Mouse (Mus musculus) megakaryocyte, embryonic 14.5 days (primary cell): Measurements from ENCODE around the gene Ice2. TPM values are rescaled to one million over a fixed set of nuclear protein-coding genes. Genes with fewer than 3 reads are reported as not detected.

Experiments
- H3K27me3 ChIP-seq: replicated peaks from 2 replicates; pipeline ENCODE3; 2012; ENCODE audit warnings: inconsistent platforms
- H3K36me3 ChIP-seq: replicated peaks from 2 replicates; pipeline ENCODE3; 2012; ENCODE audit warnings: low read length, inconsistent platforms, mixed read lengths
- H3K4me1 ChIP-seq: 2 replicates; pipeline ENCODE4 v1.6.1; 2012; ENCODE audit warnings: inconsistent platforms
- H3K4me3 ChIP-seq: replicated peaks from 2 replicates; pipeline ENCODE3; 2012; ENCODE audit warnings: moderate library complexity, mild to moderate bottlenecking, inconsistent platforms
- H3K9me3 ChIP-seq: 2 replicates; pipeline ENCODE4 v1.6.1; 2012; ENCODE audit warnings: inconsistent platforms
- FLI1 ChIP-seq: IDR thresholded peaks from 2 replicates; pipeline ENCODE4 v1.6.1; 2012; ENCODE audit warnings: low read length, inconsistent platforms, mixed read lengths
- GATA1 ChIP-seq: IDR thresholded peaks from 3 replicates; pipeline ENCODE4 v1.6.1; 2012; ENCODE audit warnings: mixed read lengths, low read length, inconsistent platforms, borderline replicate concordance
- polyA plus RNA-seq: library from polyadenylated mRNA; stranded (reverse); fragments of >175 nt; gene quantifications from 2 replicates; pipeline ENCODE4 v1.2.3, GENCODE M21; 2012; ENCODE audit warnings: low replicate concordance; ENCODE audit not compliant: insufficient read depth

Ice2 gene
- polyA plus RNA-seq, 1 experiment, result 0.39 TPM

DNA sequence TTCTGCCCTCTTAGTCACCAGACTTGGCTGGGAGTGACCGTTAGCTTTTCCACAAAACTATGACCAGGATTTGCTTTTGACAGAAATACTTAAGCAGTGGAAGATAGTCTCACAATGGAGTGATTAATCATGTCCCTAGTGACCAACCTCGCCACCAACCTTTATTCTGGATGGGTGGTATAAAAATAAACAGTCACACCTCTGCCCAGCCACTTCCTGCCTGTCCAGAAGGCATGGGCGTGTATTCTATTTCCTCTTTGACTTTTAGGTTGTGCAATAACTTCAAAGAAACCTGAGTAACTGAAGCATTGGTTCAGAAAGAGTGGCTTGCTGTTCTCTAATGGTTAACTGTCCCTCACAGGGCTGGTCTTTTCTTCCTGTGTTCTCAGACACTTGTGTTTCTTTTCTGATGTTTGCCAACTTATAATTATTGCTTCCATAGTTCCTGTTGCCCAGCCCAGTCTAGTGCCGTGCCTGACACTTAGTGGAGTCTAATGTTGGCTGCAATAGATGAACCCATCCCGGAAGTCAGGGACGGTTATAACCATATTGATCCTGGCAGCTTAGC is 44.8 kb downstream of the Ice2 start:
- peaks cover 4% of the 10 kb centered on the region for H3K27me3 ChIP-seq
- H3K4me1 ChIP-seq, result peaks cover 5% of the 10 kb centered on the region; the same call in 1 of the 2 replicates
- no peaks in the 10 kb centered on the region for H3K36me3 ChIP-seq
- H3K9me3 ChIP-seq, result no peaks in the 10 kb centered on the region
- TF ChIP-seq GATA1 (no peak), FLI1 (no peak)
- no peak overlapping the region for H3K4me3 ChIP-seq

DNA sequence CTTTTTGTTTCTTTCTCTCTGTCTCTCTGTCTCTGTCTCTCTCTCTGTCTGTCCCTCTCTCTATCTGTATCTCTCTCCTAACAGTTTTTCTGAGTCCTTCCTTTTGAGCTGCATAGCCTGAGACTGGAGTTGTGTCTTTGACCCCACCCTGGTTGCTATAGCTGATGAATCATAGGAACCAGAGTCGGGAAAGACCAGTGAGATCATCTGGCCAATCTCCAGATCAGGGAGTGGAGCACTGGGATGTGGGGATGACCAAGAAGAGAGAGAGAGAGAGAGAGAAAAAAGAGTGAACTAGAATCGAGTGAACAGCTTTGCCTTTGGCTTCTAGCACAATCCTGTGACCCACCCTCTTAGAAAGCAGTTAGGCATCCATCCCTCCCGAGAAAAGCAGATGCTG is 45.5 kb downstream of the Ice2 start:
- TF ChIP-seq GATA1, result no peak
- no peak for TF ChIP-seq FLI1
- no peaks in the 10 kb centered on the region for H3K9me3 ChIP-seq
- H3K4me1 ChIP-seq, result peaks cover 5% of the 10 kb centered on the region; the same call in 1 of the 2 replicates
- H3K27me3 ChIP-seq, result peaks cover 4% of the 10 kb centered on the region
- no peak overlapping the region for H3K4me3 ChIP-seq
- no peaks in the 10 kb centered on the region for H3K36me3 ChIP-seq

DNA sequence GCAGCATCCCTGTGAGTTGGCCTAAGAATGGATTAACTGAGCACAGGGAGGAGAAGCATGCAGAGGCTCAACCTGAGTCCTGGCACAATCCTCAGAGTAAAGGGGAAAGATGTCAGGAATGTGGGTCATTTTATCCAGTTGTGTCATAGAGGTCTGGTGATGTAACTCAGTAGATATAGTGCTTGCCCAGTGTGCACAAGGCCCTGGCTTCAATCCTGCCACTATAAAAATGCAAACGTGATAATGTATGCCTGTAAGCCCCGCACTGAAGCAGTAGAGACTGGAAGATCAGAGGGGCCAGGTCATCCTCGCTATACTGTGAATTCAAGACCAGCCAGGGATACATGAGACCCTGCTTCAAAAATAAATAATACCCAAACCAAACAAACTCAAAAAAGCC is 51.1 kb downstream of the Ice2 start:
- H3K36me3 ChIP-seq, result no peaks in the 10 kb centered on the region
- H3K9me3 ChIP-seq, result no peaks in the 10 kb centered on the region
- no peak overlapping the region for H3K4me3 ChIP-seq
- H3K27me3 ChIP-seq, result peaks cover 33% of the 10 kb centered on the region
- TF ChIP-seq FLI1 (no peak), GATA1 (no peak)
- H3K4me1 ChIP-seq, result peaks cover 8% of the 10 kb centered on the region

DNA sequence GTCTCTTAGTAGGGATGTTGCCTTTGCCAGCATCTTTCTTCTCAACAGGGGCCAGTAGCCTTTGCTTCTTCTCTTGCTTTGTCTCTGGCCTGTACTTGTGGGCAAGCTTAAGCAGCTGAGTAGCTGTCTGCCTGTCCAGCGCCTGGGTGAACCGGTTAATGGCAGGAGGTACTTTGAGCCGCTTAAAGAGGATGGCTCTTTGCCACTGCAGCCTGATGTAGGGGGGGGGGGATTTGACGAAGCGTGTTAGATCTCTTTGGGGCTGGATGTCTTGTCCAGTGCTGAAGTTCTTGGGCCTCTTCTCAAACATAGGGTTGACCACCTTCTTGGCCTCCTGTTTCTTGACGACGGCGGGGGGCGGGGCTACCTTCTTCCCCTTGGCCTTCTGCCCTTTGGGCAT is 52.9 kb downstream of the Ice2 start:
- H3K36me3 ChIP-seq, result no peaks in the 10 kb centered on the region
- peaks cover 26% of the 10 kb centered on the region for H3K4me1 ChIP-seq
- H3K27me3 ChIP-seq, result peaks cover 47% of the 10 kb centered on the region
- TF ChIP-seq GATA1 (no peak), FLI1 (no peak)
- no peak overlapping the region for H3K4me3 ChIP-seq
- no peaks in the 10 kb centered on the region for H3K9me3 ChIP-seq

DNA sequence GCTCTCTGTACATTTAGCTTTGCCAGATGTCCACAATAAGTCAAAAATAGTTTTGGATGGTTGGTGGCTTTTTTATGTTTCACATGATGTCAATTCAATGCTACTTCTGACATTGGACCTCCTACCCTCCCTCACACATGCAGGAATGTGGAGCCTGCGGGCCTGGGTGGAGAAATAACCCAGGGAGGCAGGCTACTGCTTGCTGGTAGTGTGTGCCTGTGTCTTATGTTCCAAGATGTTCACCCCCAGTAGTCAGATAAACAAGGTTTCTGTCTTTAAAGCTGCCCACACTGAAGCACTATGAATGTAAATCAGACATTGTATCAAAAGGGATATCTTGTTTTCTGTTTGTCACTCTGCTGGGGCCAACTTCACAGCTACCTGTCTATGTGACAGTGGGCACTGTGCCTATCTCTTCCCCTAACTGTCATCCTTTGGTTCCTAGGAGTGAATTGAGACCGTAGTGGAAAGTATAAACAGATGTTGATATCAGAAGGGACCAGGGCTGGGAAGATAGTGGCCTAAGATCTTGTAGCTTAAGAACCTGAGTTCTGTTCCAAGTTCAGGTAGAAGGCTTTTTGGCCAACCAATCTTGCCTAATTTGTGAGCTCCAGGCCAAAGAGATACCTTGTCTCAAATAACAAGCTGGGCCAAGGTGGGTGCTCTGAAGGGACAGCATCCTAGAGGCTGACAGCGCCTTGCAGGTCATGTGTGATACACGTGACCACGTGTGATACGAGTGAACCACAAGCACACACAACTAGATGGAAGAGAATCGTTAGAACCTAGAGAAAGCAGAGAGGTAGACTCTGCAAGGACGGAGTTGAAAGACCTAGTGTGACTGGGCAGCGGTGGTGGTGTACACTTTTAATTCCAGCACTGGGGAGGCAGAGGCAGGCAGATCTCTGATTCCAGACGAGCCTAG is 54.4 kb downstream of the Ice2 start:
- Histone ChIP-seq H3K9me3 (no peaks in the 10 kb centered on the region), H3K27me3 (peaks cover 54% of the 10 kb centered on the region), H3K36me3 (no peaks in the 10 kb centered on the region), H3K4me3 (no peak overlapping the region), H3K4me1 (peaks cover 36% of the 10 kb centered on the region)
- TF ChIP-seq GATA1, result no peak
- TF ChIP-seq FLI1, result no peak

DNA sequence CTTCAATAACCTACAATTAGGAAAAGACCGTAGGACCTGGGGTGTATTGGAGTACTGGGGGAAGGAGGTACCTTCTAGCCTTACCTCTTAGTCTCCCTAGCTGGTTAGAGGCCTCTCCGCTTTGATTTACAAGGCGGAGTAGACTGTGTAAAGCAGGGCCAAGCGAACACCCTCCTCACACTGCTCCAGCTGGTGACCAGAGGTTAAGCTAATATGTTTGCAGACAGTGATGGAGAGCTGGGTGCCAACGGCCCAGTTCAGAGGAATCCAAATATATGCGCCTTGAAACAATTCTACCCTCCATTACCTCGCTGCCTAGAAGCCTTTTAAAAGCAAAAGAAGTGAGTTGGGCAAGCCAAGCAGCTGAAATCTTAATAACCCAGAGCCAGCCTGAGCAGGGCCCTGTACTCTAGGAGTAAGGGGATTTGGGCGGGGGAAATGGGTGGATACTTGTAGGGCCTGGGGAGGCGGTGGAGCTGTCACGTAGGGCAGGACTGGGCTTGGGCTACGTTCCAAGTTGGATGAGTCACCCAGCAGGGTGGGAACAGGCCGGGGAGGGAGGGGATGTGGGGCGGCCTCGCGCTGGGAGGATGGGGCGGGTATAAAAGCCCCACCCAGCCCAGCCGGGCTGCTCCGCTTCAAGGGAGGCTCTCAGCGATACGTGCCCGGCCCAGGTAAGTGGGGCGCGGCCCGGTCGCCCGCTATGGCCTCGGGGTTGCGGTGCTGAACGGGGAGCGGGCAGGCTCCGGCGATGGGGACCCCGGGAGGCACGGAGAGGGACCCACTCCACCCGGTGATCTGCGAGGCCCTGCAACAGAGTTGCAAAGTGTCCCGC is 55.6 kb downstream of the Ice2 start, which contains the start of gene Anxa2:
Gene Anxa2, plus strand, starts transcription at position 555 of the 835 bp plus-strand sequence.
- Histone ChIP-seq H3K9me3 (no peaks in the 10 kb centered on the region; the same call in 1 of the 2 replicates), H3K27me3 (peaks cover 62% of the 10 kb centered on the region), H3K4me1 (peaks cover 44% of the 10 kb centered on the region), H3K4me3 (peak within 1 kb of the TSS; percentile 89), H3K36me3 (no peaks in the 10 kb centered on the region)
- no peak for TF ChIP-seq GATA1
- no peak for TF ChIP-seq FLI1

DNA sequence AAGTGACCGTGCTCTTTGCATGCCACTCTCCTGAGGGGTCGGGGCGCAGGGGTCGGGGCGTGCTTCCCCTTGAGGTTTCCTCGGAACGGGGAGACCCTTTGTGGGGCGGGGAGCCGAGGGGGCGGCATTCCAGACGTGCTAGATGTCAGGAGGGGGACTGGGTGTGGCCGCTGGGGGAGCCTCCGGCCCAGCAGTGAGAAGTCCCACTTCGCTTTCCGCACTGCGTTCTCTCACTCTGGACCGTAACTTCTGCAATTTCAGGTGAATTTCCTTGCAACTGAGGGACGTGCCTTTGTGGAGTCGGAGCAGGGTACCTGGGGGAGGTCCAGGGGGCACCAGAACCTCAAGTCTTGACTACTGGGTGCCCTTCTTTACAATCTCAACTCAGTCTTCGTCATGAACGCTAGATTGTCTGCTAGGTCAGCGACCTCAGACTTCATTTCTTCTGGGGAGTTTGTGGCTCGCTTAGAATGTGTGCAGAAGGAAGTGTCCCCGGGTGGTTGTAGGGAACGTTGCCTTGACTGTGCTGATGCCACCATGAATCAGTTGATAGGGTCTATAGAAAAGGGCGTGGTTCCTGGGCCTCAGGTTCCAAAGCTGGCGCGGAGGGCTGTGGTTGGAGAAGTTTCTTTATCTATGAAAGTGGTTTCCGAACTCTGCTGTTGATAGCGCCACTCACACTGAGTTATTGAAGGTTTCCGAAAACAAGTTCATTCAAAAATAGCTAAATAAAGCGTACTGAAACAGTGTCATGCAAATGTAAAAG is 56.4 kb downstream of the Ice2 start:
- Histone ChIP-seq H3K36me3 (no peaks in the 10 kb centered on the region), H3K9me3 (no peaks in the 10 kb centered on the region; the same call in 1 of the 2 replicates), H3K27me3 (peaks cover 64% of the 10 kb centered on the region), H3K4me3 (peak overlapping the region; percentile 89), H3K4me1 (peaks cover 44% of the 10 kb centered on the region)
- TF ChIP-seq GATA1, result no peak
- no peak for TF ChIP-seq FLI1

DNA sequence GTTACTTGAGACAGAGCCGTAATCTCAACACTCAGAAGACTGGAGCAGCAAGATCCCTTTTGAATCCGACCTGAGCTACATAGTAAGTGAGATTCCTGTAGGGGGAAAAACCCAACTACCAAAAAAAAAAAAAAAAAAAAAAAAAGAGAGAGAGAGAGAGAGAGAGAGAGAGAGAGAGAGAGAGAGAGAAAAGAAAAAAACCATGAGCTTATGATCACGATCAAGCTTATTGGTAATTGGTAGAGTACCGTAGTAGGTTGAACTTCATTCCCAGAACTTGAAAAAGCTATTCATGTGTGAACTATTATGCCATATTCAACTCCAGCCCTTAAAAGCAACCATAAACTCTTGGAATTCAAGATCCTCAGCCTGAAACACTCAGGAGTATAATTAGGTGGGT is 57.0 kb downstream of the Ice2 start:
- Histone ChIP-seq H3K9me3 (no peaks in the 10 kb centered on the region; the same call in 1 of the 2 replicates), H3K4me1 (peaks cover 46% of the 10 kb centered on the region), H3K36me3 (no peaks in the 10 kb centered on the region), H3K27me3 (peaks cover 66% of the 10 kb centered on the region), H3K4me3 (peak overlapping the region; percentile 89)
- no peak for TF ChIP-seq FLI1
- no peak for TF ChIP-seq GATA1

DNA sequence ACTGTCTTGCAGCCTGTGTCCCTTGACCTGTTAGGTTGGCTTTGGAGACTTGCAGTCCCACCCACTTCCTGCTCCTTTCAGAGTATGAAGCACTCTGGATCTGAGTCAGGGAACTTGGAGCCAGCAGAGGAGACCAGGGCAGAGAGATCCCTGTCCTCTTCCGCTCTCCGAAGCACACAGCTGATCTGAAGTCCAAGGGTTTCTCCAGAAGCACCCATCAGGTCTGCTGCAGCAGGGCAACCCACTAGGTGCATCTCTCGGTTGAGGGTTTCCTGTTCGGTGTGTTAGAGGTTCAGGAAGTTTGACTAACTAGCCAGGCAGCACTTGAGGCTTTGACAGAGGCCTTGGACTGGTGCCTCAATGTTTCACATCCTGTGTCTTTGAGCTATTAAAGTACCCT is 57.7 kb downstream of the Ice2 start:
- Histone ChIP-seq H3K4me1 (peaks cover 48% of the 10 kb centered on the region), H3K27me3 (peaks cover 67% of the 10 kb centered on the region), H3K36me3 (no peaks in the 10 kb centered on the region), H3K4me3 (peak overlapping the region; percentile 83), H3K9me3 (no peaks in the 10 kb centered on the region; the same call in 1 of the 2 replicates)
- no peak for TF ChIP-seq GATA1
- no peak for TF ChIP-seq FLI1
